Mouse (Mus musculus): ENCODE results near the gene Psmc5.

DNA sequence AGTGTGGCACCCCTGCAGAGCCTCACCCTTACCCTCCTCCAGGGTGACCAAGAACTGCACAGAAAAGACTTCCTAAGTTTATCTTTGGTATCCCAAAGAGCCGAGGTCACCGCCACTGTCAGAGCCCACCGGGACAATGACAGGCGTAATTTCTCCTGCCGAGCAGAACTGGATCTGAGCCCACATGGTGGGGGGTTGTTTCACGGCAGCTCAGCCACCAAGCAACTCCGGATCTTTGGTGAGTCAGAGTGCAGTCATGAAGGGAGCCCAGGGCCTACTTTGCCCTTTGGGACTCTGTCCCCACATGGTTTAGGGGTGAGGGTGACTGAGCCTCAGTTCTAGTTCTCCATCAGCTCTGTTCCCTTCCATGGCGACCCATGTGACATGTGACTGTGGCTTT is 28.2 kb downstream of the Psmc5 start:
- TF ChIP-seq MYOG (IDR thresholded peaks at IDR 0.05; ENCODE audit: control insufficient read depth in 1 of 3, insufficient read depth in 1 of 3, insufficient read length in 2 of 3, low read depth in 2 of 3) (no peak), USF1 (IDR thresholded peaks at IDR 0.05; ENCODE audit: low read depth) (no peak), TCF3 (IDR thresholded peaks at IDR 0.05; ENCODE audit: insufficient read length, low read depth) (no peak), POLR2A (IDR thresholded peaks at IDR 0.05; ENCODE audit: insufficient read length, low read depth) (no peak)
